Mouse (Mus musculus): ENCODE data around the gene Mast4.
"Not testable (repeated sequence)": the region's sequence is repeated elsewhere in the genome, so short reads cannot be mapped to it uniquely, and the experiment has no call there.

Gene Mast4

DNA sequence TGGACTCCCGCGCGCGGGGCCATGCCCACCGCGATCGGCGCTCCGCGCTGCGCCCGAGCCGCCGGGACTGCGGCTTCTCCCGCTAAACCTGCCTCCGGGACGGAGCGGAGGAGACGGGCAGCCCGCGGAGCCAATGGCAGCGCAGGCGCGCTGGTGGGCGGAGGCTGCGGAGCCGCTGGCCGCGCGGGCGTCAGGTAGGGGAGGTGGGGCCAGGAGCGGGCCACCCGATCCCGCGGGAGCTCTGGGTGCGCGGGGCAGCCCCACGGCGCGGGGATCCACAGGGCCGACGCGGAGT lies at the start of gene Mast4:
TSS of gene Mast4 (minus strand) at position 106 of the 295 bp plus-strand sequence.
- peak; percentile 69 for DNase-seq (ENCODE audit: low spot score)

DNA sequence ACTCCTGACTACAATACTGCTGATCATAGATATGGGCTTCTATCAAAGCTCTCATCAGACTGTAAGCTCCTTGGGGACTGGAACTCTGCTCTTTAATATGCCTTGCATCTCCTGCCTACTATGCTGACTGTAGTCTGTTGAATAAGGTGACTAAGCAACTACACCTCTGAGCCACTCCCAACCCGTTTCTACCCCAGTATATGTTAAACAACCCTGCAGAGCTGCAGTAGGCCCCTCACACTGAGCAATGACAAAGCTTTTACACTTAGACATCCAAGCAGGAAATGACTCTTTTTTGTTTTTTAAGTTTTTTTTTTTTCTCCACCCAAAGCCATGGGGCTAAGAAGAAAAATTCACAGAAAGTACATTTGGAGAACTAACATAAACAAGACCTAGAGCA lies 40.2 kb upstream of the Mast4 start:
- DNase-seq (ENCODE audit: low spot score): no peak

DNA sequence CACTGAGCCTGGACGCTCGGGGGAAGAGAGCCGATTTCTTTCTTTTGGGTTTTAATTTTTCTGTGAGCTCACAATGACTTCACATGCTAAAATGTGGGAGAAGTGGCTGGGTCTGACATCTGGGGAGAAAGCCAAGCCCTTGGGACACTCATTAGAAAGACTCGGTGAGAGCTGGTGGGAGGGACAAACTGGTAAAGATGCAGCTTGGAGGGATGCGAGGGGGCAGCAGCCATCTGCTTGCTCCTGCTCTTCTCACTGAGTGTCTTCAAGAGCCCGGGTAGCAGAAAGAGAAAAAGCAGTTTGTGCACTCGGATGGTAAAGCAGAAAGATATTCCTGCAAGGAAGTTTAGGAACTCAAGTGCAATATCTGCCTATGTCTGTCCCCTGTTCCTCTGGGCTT lies 34.9 kb upstream of the Mast4 start:
- no peak for DNase-seq (ENCODE audit: low spot score)

DNA sequence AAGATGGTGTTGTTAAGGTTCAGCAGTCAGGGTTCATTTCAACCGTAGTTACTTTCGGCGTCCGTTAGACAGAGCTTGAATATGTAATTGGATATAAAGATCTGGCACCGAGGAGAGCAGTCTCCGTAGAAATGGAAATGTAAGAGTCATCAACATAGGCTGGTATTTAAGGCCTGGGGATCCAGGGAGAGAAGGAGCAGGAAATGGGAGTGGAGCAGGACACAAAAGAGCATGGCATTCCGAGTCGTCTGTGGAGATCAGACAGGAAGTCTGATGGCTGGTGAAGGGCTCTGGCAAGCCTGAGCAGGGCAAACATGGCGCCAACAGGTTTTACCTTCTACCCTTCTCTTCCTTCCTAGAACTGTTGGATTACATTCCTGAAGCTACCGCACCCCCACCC lies 28.9 kb upstream of the Mast4 start:
- no peak for DNase-seq (ENCODE audit: low spot score)

DNA sequence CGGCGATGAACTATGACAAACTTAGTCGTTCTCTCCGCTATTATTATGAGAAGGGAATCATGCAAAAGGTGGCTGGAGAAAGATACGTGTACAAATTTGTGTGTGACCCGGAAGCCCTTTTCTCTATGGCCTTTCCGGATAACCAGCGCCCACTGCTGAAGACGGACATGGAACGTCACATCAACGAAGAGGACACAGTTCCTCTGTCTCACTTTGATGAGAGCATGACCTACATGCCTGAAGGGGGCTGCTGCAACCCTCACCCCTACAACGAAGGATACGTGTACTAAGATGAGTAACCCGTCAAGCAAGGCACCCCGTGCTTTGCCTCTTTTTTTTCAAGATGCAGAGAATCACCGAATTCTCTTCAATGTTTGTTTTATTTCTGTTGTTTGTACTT lies 23.1 kb upstream of the Mast4 start:
- not testable (repeated sequence) for DNase-seq (ENCODE audit: low spot score)

DNA sequence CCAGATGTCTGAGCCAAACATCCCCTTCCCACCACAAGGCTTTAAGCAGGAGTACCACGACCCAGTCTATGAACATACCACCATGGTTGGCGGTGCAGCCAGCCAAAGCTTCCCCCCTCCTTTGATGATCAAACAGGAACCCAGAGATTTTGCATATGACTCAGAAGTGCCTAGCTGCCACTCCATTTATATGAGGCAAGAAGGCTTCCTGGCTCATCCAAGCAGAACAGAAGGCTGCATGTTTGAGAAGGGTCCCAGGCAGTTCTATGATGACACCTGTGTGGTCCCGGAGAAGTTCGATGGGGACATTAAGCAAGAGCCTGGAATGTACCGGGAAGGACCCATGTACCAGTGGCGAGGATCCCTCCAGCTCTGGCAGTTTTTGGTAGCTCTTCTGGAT lies 22.6 kb upstream of the Mast4 start:
- not testable (repeated sequence) for DNase-seq (ENCODE audit: low spot score)

DNA sequence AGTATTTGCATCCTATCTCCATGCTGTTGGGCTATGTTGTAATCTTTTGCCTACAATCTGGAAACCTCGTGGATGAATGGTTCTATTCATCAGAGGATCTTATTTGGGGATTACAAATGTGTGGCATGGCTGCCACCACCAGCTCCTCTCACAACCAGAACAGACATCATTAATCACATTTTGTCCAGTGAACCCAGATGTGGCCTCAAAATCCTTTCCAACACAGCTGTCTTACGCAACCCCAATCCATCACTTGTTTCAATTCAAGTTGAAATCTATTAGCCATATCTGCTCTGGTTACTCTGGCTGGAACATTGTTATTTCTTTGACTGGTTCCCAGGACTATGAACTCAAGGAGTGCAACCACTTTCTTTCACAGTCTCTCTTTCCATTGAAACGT lies 20.4 kb upstream of the Mast4 start:
- DNase-seq (ENCODE audit: low spot score): no peak

DNA sequence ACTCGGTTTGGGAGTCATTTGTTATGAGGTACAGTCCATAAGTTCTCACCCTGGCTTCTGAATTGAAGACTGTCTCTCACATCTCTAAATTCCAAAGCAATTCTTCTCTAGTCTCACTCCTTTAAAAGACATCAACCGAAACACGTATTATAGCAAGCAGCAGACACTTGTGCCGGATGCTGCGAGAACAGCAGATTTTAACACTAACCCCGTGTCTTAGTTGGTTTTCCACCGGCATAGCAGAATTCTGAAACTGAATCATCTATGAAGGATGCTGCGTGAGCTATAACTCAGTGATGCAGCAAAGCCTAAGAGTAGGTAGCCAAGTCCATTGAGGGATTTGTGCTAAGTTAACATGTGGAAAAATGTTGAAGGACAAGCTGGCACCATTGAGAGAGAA lies 10.5 kb upstream of the Mast4 start:
- DNase-seq (ENCODE audit: low spot score): no peak

DNA sequence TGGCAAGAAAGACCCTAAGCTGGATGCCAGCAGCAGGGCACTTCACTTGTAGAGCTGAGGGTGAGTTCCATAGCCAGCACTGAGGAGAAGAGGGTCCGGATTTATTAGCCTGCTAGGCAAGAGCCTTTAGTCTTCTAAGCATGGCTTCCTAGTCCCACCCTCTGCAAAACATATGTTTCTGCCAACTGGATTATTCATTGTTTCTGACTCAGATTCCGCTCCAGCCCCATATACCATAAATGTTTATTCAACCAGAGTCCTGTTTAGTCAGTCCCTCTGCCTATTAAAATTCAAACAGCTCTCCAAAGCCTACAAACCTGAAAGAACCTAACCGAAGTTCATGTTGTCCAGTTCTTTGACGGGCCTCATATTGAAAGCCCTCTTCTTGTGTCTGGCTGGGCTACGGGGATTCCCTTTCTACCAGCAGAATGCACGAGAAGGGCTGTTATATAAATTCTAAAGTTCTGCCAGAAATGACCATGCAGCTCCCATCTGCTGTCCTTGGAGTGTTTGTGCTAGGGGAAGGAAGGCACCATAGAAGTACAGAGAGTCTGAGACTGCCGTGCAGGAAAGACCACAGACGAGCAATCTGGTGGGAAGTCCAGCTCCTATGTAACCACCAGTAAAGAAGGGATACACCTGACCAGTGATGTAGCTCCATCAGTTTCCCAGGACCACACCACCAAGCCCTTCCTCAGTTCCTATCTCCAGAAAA lies 9.9 kb upstream of the Mast4 start:
- no peak for DNase-seq (ENCODE audit: low spot score)

DNA sequence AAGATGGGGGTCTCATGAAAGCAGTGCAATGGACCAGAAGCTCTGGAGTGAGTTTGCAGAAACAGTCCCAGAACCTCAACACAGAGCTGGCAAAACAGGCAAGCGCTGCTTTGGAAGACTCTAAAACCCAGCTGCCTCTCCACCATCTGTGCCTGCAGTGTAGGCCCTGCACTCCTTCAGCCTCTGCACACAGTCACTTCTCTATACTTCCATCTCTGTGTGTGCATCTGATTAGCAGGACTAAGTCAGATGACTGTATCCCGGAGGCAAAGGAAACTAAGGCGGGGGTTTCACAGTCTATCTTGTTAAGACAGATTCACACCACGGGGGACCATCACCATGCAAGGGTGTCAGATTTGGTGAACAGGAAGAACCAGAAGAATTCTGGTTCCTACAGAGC lies 6.7 kb upstream of the Mast4 start:
- no peak for DNase-seq (ENCODE audit: low spot score)

DNA sequence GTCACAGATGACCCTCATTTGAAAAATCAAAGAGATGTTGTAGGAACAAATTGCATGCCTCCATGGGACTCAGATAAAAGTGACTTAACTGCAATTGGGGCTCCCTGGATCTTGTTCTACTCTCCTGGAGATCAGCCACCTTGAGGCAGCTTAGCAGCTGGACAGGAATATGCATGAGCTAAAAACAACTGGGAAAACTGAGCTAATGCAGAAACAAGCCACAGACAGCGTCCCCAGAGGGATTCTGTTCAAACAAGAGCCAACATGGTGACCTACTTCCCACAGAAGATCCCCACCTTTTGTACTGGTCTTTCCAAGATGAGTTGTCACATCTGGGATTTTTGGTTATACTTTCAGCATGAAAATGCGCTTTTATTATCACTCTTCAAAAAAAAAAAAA lies 4.3 kb upstream of the Mast4 start:
- no peak for DNase-seq (ENCODE audit: low spot score)

DNA sequence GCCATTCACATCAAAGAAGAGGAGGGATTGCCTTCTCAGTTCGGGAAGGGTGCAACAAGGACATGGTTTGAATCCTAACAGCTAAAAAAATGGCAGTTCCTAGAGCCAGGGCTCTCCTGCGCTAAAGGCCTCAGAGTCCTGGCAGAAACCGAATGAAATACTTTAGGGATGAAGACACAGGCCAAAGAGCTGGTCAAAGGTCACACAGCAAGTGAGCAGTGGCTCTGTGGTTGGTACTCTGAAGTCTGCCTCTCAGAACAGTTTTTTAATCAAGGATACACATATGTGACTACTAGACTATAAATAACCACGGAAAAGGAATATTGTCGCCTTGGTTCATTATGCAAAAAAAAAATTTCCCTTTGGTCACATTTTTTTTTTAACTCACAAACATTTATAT lies 1.9 kb upstream of the Mast4 start:
- no peak for DNase-seq (ENCODE audit: low spot score)

DNA sequence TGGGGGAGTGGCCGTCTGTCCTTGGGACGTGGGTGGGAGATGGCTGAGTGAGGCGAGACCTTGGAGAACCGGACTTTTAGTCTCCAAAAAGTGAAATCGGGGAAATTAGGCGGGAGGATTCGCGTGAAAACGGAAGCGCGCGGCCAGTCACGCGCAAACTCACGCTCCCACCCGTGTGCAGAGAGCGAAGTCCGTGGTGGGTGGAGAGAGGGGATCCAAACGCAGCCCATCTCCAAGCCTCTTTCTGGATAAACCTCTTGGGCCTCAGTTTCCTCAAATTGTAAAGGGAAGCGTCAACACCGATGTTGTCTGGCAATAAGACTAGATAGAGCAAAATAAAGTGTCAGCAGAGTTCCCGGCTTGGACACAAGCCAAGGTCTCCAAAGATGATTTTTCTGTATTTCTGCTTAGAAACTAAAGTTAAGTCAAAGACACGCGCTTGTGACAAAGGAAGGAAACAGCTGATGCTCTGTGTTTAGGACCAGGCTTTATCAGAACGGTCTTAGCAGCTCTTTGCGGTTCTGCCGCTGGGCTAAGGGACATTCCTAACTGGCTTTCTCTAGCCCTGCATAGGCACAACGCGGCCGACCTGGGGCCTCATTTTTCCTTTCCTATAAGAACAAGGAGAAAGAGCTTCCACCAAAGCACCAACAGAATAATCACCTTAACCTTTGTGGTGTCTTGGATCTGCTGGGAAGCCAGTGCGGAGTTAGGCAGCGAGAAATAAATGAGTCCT lies 594 bp upstream of the Mast4 start:
- DNase-seq (ENCODE audit: low spot score): no peak

DNA sequence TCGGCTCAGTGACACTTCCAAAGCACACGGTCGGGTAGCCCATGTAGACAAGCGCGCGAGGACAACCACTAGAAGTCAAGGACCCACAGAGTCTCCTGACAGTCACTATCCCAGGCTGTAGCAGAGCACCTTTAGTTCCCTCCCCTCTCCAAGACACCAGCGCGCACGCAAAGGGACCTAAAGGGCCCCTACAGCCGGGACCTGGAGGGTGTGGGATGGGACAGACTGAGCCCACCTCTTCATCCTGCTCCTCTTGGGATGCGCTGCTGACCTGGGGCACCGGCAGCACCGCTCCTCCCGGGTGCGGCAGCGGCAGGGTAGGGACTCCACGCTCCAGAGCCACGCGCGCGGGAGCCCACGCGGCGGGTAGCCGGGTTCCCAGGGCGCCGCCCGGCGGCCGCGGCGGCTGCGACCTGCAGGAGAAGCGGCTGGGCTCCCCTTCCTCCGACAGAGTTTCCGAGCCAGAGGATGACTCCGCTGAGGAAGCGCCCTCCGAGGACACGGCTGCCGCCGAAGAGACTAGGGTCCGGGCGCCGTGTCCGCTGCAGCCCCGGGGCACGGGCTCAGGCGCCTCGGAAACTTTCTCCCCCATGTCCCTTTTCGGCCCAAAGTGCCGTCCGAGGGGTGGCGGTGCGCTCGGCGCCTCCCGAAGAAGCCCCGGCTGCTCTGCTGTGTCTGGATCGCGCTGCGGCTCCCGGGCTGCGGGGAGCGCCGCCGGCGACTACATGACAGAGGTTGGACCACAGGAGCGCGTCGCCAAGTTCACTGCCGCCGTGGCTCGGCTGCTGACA lies 501 bp downstream of the Mast4 start:
- DNase-seq (ENCODE audit: low spot score): no peak

DNA sequence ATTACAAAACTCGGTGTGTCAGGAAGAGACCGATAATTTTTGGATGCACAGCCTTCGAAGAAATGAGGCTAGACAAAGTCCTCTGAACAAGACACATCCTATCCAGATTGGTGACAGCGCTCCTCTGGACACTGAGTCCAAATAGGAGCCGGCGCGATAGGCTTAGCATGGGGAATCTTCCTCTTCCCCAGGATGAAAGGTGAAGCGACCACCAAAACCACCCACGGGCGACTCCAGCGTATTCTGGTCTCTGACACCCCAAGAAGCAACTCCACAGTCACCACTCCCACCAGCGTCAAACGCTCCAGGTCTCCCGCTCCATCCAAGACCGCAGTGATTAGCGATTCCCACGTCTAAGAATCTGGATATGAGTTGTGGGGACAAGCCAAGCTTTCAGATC lies 1.1 kb downstream of the Mast4 start:
- DNase-seq (ENCODE audit: low spot score): no peak

DNA sequence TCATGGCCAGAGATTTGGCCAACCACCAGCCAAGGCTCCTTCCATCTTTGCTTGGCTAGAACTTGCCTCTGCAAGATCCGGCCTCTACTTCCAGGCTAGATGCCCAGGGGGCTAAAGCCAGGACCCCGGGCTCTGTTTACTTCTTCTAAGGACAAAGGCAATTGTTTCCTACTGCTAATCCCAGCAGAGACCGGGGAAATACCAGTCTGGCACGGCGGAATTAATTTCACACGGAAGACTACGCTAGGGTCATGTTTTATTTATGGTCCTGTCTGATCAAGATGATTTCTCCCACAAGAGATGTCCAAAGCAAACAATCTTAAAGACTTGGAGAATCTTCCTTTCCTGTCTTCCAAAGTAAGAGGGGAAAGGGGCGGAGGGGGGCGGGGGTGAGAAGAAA lies 1.6 kb downstream of the Mast4 start:
- DNase-seq (ENCODE audit: low spot score): no peak

DNA sequence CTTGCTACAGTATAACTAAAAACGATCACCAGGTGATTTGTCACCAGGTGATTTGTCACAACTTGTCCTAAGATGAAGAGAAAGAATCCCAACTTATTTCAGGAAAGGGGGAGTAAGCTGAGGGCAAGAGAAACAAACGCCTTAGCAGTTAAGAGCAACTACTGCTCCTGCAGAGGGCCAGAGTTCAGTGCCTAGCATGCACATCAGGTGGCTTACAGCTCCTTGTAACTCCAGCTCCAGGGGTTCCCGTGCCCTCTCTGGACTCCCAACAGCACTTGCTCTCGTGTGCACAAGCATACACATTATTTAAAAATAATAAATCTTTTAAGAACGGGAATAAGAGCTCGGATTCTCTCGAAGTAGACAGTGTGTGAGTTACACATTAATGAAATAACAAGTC lies 3.2 kb downstream of the Mast4 start:
- DNase-seq (ENCODE audit: low spot score): no peak

DNA sequence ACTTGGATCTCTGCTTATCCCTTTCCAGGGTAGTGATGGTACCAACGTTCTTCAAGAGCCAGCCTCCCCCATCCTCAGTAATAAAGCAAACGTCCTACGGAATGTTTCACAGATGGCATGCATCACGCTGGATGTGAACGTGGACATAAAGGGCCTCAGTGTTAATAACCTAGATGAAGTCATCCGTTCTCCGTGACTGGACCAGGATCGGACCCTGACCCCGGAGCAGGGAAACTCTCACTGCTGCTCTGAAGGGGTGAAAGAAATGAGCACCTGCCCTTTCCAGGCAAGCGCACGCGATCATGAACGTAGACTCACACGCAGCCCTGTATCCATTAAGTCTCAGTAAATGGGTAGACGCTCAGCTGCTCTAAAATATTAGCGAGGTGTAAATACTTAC lies 6.0 kb downstream of the Mast4 start:
- no peak for DNase-seq (ENCODE audit: low spot score)

DNA sequence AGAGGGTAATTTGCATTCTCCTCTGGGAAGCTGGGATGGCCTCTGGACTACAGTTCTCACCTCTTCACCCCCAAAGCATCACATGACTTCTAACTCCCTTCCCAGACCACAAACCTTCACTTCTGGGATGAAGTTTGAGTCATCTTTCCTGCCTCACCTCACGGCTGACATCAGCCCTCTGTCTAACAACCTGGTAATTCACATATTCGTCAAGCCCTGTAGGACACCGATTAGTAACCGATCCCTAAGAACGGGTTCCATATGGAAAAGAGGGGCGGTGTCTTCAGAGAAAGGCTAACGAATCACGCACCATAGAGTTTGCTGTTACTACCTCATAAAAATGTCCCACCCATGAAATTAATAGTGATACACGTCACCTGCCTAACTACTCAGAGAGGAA lies 6.5 kb downstream of the Mast4 start:
- no peak for DNase-seq (ENCODE audit: low spot score)

DNA sequence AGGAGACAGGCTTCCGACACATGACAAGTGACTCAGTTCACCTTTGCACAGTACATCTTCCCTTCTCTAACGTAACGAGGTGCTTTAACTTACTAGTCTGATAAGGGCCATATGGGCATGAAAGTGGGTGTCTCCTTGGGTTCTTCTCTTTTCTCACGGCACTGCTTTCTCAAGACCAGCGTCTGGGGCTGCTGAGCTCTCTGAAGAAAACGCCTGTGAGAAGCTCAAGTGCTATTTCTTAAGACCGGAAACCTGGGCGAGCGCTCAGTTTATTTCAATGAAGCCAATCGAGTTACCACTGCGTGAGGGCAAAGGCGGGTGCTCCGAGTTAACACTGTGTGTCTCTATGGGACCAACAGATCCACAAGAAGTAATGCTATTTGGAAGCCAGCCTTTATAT lies 8.1 kb downstream of the Mast4 start:
- DNase-seq (ENCODE audit: low spot score): no peak

DNA sequence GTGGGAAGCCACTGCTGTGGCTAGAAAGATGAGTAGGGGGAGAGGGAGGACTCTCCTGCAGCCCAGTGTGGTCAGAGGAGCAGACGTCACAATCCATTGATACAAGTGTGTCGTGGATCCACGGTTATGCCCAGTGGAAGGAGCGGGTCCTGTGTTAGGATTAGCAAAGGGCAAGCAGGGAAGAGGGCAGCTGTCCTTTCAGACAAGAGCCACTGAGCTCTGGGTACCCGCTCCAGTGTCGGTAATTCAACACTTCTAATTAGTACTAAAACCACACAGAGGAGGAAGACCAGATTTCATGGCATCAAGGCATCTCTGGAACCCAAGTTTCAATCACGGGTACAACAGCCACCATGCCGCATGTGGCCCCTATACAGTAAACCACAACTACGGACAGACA lies 14.4 kb downstream of the Mast4 start:
- DNase-seq (ENCODE audit: low spot score): no peak

DNA sequence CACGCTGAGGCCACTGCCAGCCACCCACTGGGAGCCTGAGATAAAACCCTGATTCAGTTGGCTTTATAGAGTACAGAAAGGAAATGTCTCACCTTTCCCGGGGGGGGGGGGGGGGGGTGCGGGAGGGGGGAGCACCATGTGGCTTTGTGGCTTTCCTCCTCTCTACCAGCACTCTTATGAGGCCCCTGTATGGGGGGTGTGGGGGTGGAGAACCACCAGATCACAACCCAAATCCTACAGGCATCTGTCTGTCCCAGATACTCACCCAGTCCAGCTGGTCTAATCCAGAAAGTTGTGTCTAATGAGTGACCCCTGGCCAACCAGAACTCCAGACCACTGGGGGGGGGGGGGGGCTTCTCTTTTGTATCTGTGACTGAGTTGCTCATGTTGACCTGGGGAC lies 15.0 kb downstream of the Mast4 start:
- DNase-seq (ENCODE audit: low spot score): no peak

DNA sequence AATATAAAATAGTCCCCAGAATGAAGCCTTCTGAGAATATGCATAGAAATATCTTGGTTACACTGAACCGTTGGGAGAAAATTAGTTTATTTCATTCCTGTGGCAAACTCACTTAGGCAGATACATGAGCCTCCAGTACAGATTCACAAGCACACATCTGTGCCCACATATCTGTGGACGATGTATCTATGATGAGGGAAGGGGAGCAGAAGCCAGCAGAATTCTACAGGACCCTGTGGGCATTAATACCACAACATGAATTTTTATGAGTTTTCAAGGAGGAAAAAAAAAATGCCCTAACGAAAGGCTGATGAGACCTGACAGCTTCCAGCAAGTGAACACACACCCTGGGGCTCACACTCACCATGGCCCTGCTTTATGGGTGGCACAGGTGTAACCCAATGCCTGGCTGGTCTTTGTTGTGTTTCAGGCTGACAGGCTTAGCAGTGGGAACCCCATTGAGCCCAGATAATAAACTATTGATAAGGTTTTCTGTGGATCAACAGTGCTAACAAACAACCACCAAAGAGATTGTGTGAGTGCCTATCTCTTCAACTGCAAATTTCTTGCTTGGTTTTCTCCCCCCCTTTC lies 17.4 kb downstream of the Mast4 start:
- DNase-seq (ENCODE audit: low spot score): no peak

All from urinary bladder, postnatal 10 days (tissue).